Mouse (Mus musculus): Measurements from ENCODE around the gene Fbxl18. TPM values are rescaled to one million over a fixed set of nuclear protein-coding genes. Genes with fewer than 3 reads are reported as not detected.

The Fbxl18 gene
- polyA plus RNA-seq, 1 experiment = 9.5 TPM

DNA sequence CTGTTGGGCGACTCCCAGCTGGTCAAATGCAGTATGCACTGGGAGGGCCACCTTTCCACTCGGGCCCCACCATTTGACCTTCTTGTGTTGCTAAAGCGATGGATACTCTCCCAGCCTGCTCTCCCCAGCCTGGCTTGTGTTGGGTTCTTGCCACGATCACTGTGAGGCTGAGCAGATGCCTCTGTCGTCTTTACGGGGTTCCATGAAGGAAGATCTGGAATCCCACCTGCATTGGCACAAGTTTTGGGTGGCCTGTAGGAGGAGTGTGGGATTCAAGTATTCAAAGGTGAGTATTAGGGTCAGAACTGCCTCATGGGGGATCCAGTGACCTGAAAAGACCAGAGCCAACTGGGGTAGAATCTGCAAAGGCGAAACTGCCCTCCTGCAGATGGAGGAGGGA is 5.4 kb upstream of the Fbxl18 start:
- Histone ChIP-seq H3K4me3 (ENCODE audit: insufficient read depth, poor library complexity, severe bottlenecking) (no peak overlapping the region), H3ac (ENCODE audit: control insufficient read depth, insufficient read length, low read depth) (peak overlapping the region; percentile 8), H3K79me3 (ENCODE audit: low read depth) (peaks cover 25% of the 10 kb centered on the region), H3K27me3 (ENCODE audit: control insufficient read depth, insufficient read depth, insufficient read length) (no peaks in the 10 kb centered on the region), H3K79me2 (ENCODE audit: control insufficient read depth, insufficient read depth) (peaks cover 46% of the 10 kb centered on the region), H3K36me3 (ENCODE audit: control insufficient read depth, insufficient read depth) (peaks cover 66% of the 10 kb centered on the region)
- TF ChIP-seq USF1 (IDR thresholded peaks at IDR 0.05; ENCODE audit: low read depth) (no peak), CTCF (IDR thresholded peaks at IDR 0.05; ENCODE audit: control insufficient read depth, insufficient read depth, insufficient read length) (no peak), MYOG (IDR thresholded peaks at IDR 0.05; ENCODE audit: control insufficient read depth, extremely low read depth, insufficient read length) (no peak), MYOD1 (IDR thresholded peaks at IDR 0.05; ENCODE audit: control insufficient read depth, insufficient read length, low read depth) (no peak), MAX (IDR thresholded peaks at IDR 0.05) (no peak), CEBPB (IDR thresholded peaks at IDR 0.05; ENCODE audit: low read depth) (no peak), FOSL1 (IDR thresholded peaks at IDR 0.05; ENCODE audit: insufficient read depth, low read length, poor library complexity, severe bottlenecking) (no peak)

DNA sequence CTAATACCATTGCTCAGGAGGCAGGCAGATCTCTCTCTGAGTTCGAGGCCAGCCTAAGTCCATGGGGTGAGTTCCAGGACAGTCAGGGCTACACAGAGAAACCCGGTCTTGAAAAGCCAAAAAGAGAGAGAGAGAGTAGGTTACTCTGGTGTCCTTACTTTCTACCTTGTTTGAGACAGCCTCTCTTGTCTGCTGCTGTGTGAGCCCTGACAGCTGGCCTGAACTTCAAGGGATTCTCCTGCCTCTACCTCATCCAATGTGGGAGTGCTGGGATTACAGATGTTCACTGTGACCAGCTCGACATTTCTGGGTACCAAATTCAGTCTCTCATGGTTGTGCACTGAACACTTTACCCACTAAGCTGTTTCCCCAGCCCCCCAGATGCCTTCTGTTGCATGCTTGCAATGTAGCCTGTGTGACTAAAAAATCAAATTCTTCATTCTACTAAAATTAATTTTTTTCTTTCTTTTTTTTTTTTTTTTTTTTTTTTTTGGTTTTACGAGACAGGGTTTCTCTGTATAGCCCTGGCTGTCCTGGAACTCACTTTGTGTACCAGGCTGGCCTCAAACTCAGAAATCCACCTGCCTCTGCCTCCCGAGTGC is 4.8 kb upstream of the Fbxl18 start:
- no peak for TF ChIP-seq USF1 (IDR thresholded peaks at IDR 0.05; ENCODE audit: low read depth)
- no peak for TF ChIP-seq MYOD1 (IDR thresholded peaks at IDR 0.05; ENCODE audit: control insufficient read depth, insufficient read length, low read depth)
- no peak for TF ChIP-seq CTCF (IDR thresholded peaks at IDR 0.05; ENCODE audit: control insufficient read depth, insufficient read depth, insufficient read length)
- no peak for TF ChIP-seq MAX (IDR thresholded peaks at IDR 0.05)
- TF ChIP-seq MYOG (IDR thresholded peaks at IDR 0.05; ENCODE audit: control insufficient read depth, extremely low read depth, insufficient read length) = no peak
- TF ChIP-seq CEBPB (IDR thresholded peaks at IDR 0.05; ENCODE audit: low read depth) = no peak
- TF ChIP-seq FOSL1 (IDR thresholded peaks at IDR 0.05; ENCODE audit: insufficient read depth, low read length, poor library complexity, severe bottlenecking) = no peak
- no peak overlapping the region for H3K4me3 ChIP-seq (ENCODE audit: insufficient read depth, poor library complexity, severe bottlenecking)
- no peaks in the 10 kb centered on the region for H3K27me3 ChIP-seq (ENCODE audit: control insufficient read depth, insufficient read depth, insufficient read length)
- no peak overlapping the region for H3ac ChIP-seq (ENCODE audit: control insufficient read depth, insufficient read length, low read depth)
- H3K36me3 ChIP-seq (ENCODE audit: control insufficient read depth, insufficient read depth) = peaks cover 60% of the 10 kb centered on the region
- H3K79me2 ChIP-seq (ENCODE audit: control insufficient read depth, insufficient read depth) = peaks cover 46% of the 10 kb centered on the region
- H3K79me3 ChIP-seq (ENCODE audit: low read depth) = peaks cover 19% of the 10 kb centered on the region

DNA sequence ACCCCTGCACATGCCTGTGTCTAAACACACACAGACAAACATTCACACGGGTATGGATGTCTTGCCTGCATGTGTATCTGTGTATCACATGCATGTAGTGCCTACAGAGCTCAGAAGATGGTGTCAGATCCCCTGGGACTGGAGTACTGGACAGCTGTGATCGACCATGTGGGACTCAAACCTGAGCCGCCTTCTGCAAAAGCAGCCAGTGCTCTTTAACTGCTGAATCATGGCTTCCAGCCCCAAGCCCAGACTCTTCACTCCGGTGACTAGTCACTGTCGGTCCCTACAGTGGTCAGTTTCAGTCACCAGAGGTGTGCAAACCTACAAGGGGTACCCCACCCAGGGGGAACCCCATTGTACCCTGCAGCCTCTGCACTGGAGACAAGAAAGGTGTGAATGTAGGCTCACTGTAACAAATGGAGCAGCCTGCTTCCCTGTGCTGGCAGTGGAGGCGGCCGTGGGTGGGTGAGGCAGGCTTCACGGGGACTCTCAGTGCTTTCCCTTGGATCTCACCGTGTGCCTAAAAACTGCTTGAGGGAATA is 3.9 kb upstream of the Fbxl18 start:
- H3K79me2 ChIP-seq (ENCODE audit: control insufficient read depth, insufficient read depth) = peaks cover 46% of the 10 kb centered on the region
- no peak overlapping the region for H3ac ChIP-seq (ENCODE audit: control insufficient read depth, insufficient read length, low read depth)
- H3K4me3 ChIP-seq (ENCODE audit: insufficient read depth, poor library complexity, severe bottlenecking) = no peak overlapping the region
- H3K27me3 ChIP-seq (ENCODE audit: control insufficient read depth, insufficient read depth, insufficient read length) = no peaks in the 10 kb centered on the region
- TF ChIP-seq USF1 (IDR thresholded peaks at IDR 0.05; ENCODE audit: low read depth) (no peak), CTCF (IDR thresholded peaks at IDR 0.05; ENCODE audit: control insufficient read depth, insufficient read depth, insufficient read length) (no peak), MYOG (IDR thresholded peaks at IDR 0.05; ENCODE audit: control insufficient read depth, extremely low read depth, insufficient read length) (no peak), CEBPB (IDR thresholded peaks at IDR 0.05; ENCODE audit: low read depth) (no peak), MYOD1 (IDR thresholded peaks at IDR 0.05; ENCODE audit: control insufficient read depth, insufficient read length, low read depth) (no peak), MAX (IDR thresholded peaks at IDR 0.05) (no peak), FOSL1 (IDR thresholded peaks at IDR 0.05; ENCODE audit: insufficient read depth, low read length, poor library complexity, severe bottlenecking) (no peak)
- peaks cover 51% of the 10 kb centered on the region for H3K36me3 ChIP-seq (ENCODE audit: control insufficient read depth, insufficient read depth)
- H3K79me3 ChIP-seq (ENCODE audit: low read depth) = peaks cover 13% of the 10 kb centered on the region

DNA sequence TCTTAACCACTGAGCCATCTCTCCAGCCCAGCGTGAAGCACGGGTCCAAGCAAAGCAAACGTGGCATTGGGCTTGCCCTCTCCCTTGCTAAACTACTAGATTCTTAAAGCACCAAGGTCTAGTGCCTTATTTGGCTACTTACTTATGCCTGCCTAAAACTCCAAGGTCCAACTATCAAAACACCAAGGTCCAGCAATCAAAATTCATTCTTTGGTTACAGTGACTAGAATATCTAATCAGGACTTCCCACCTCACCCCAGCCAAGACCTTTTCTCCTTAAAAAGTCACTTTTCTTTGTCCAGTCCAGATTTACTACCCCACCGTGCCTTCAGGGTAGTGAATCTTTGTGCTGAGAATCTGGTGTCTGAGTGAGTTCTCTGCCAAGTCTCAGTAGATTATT is 3.1 kb upstream of the Fbxl18 start:
- H3K79me2 ChIP-seq (ENCODE audit: control insufficient read depth, insufficient read depth) = peaks cover 46% of the 10 kb centered on the region
- H3ac ChIP-seq (ENCODE audit: control insufficient read depth, insufficient read length, low read depth) = no peak overlapping the region
- TF ChIP-seq MYOD1 (IDR thresholded peaks at IDR 0.05; ENCODE audit: control insufficient read depth, insufficient read length, low read depth) (no peak), MAX (IDR thresholded peaks at IDR 0.05) (no peak), FOSL1 (IDR thresholded peaks at IDR 0.05; ENCODE audit: insufficient read depth, low read length, poor library complexity, severe bottlenecking) (no peak), CTCF (IDR thresholded peaks at IDR 0.05; ENCODE audit: control insufficient read depth, insufficient read depth, insufficient read length) (no peak), MYOG (IDR thresholded peaks at IDR 0.05; ENCODE audit: control insufficient read depth, extremely low read depth, insufficient read length) (no peak), CEBPB (IDR thresholded peaks at IDR 0.05; ENCODE audit: low read depth) (no peak), USF1 (IDR thresholded peaks at IDR 0.05; ENCODE audit: low read depth) (no peak)
- H3K79me3 ChIP-seq (ENCODE audit: low read depth) = peaks cover 14% of the 10 kb centered on the region
- peaks cover 43% of the 10 kb centered on the region for H3K36me3 ChIP-seq (ENCODE audit: control insufficient read depth, insufficient read depth)
- no peak overlapping the region for H3K4me3 ChIP-seq (ENCODE audit: insufficient read depth, poor library complexity, severe bottlenecking)
- no peaks in the 10 kb centered on the region for H3K27me3 ChIP-seq (ENCODE audit: control insufficient read depth, insufficient read depth, insufficient read length)

DNA sequence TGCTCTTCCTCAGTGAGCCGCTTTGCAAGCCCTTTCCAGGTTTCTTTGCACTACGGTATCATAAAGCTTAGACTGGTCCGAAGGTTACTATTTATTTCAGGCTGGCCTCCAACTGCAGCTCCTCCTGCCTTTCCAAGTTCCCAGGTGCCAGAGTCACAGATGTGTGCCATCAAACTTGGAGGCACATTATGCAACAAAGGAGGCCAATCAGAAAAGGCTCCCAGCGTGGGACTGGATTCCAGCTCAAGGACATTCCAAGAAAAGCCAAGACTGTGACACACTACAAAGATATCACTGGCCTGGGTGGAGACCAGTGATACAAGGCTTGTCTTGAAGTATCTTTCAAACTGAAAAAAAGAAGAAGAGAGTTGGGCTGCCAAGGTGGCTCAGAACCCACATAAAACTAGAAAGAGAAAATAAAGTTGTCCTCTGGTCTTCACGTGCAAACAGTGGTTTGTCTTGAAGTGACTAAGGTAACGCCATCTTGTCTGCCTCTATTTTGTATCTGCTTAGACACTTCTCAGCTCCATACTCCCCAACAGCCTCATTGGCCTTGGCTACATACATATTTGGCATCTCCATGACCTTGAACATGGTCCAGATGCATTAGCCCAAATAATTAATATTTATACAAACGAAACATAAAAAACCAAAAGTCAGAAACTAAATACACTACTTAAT is 2.5 kb upstream of the Fbxl18 start:
- Histone ChIP-seq H3K79me2 (ENCODE audit: control insufficient read depth, insufficient read depth) (peaks cover 46% of the 10 kb centered on the region), H3K36me3 (ENCODE audit: control insufficient read depth, insufficient read depth) (peaks cover 37% of the 10 kb centered on the region), H3K79me3 (ENCODE audit: low read depth) (peaks cover 14% of the 10 kb centered on the region), H3ac (ENCODE audit: control insufficient read depth, insufficient read length, low read depth) (no peak overlapping the region), H3K4me3 (ENCODE audit: insufficient read depth, poor library complexity, severe bottlenecking) (no peak overlapping the region), H3K27me3 (ENCODE audit: control insufficient read depth, insufficient read depth, insufficient read length) (no peaks in the 10 kb centered on the region)
- no peak for TF ChIP-seq FOSL1 (IDR thresholded peaks at IDR 0.05; ENCODE audit: insufficient read depth, low read length, poor library complexity, severe bottlenecking)
- no peak for TF ChIP-seq MYOD1 (IDR thresholded peaks at IDR 0.05; ENCODE audit: control insufficient read depth, insufficient read length, low read depth)
- TF ChIP-seq USF1 (IDR thresholded peaks at IDR 0.05; ENCODE audit: low read depth) = no peak
- TF ChIP-seq CTCF (IDR thresholded peaks at IDR 0.05; ENCODE audit: control insufficient read depth, insufficient read depth, insufficient read length) = no peak
- TF ChIP-seq CEBPB (IDR thresholded peaks at IDR 0.05; ENCODE audit: low read depth) = no peak
- no peak for TF ChIP-seq MAX (IDR thresholded peaks at IDR 0.05)
- no peak for TF ChIP-seq MYOG (IDR thresholded peaks at IDR 0.05; ENCODE audit: control insufficient read depth, extremely low read depth, insufficient read length)

Data from C2C12 (cell line).